Mouse (Mus musculus): Measurements from ENCODE around the gene Dusp22.

- TF ChIP-seq CHD2 (IDR thresholded peaks at IDR 0.05; ENCODE audit: low read depth, low read length) = no peak
- TF ChIP-seq ZNF384 (IDR thresholded peaks at IDR 0.05; ENCODE audit: low read depth, low read length) = no peak
Observed at GRCm38 (mm10) chr13:30685957-30686356, 26.2 kb downstream of the Dusp22 start.

All from ES-E14 (cell line).